Mouse (Mus musculus) thymus, postnatal 0 days (tissue): Measurements from ENCODE around the gene Kcnk7. TPM values are rescaled to one million over a fixed set of nuclear protein-coding genes. Genes with fewer than 3 reads are reported as not detected.

Experiments used
- DNase-seq: peaks from one replicate; pipeline ENCODE4 v3.0.0-alpha.2; 2015; ENCODE audit warnings: low spot score
- polyA plus RNA-seq: library from polyadenylated mRNA; unstranded; fragments of >200 nt; fragmentation: Nextera tagmentation; extraction: Ambion mirVana; gene quantifications from 2 replicates; pipeline ENCODE4 v1.2.1, GENCODE M21; 2015

Kcnk7 gene
- polyA plus RNA-seq, 1 experiment from 2014 or later, result 0.74 TPM

GRCm38 (mm10) chr19:5724549-5724941, 20.4 kb downstream of the Kcnk7 start:
- DNase-seq, result no peak

DNA sequence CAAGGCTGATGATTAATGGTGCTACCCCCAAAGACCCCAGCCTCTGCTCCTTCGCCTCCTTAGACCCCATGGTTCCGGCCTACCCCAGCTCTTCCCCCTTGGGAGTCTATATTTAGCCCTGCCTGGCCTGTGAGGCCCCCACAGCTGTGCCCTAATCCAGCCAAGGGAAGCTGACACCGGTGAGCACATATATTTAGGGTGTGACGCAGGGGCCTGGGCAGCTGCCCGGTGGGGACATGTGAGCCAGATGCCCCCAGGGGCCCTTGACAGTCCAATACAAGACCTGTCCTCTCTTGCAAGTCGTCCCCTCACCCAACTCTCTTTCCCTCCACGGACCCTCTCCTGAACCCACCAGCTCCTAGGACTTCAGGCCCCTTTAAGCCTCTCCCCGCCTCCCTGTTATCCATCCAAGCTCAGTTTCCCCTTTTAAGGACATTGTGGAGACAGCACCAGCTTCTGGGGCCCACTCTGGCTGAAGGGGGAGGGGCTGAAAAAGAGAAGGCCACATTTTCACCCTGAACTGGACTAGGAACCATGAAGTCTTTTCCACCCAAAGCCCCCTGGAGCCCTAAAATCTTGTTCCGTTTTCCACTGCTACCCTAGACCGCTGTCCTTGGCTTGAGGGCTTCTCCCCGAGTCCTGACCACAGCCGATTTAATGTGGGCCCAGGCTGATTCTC, 21.0 kb downstream of the Kcnk7 start:
- DNase-seq, result no peak

DNA sequence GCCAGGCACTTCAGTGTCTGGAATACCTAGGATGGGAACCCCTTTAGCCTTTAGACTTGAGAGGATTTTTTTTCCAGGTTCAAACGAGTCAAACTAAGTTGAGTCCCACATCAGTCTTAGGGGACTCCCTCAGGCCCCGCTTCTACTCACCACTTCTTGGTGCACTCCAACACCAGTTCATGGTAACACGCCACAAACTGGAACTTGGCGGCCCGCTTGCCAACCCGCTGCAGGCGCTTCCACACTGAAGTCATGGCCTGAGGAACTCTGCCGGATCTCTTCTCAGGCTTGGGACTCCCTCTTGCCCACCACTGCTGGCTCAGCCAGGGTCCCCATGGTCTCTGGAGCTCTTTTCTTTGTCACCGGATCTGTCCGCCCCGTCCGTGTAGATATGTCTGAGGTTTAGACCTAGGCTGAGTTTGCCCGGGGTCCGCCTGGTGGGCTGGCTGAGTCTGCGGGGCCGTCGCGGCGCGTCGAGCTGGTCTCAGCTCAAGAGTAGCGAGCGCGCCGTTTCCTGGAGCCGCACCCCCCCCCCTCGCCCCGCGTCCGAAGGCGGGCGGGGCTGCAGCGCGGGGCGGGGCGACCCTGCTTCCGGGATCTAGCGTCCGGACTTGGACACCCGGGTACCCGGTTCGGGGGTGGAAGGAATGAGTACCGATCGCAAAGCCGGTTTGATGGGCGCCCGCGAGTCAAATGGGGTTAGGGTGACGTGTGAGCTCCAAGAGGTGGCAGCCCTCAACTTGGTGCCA, 21.8 kb downstream of the Kcnk7 start, which contains the start of gene Ehbp1l1:
TSS of gene Ehbp1l1 (minus strand) at position 551 of the 749 bp plus-strand sequence.
- peak; percentile 76 for DNase-seq

DNA sequence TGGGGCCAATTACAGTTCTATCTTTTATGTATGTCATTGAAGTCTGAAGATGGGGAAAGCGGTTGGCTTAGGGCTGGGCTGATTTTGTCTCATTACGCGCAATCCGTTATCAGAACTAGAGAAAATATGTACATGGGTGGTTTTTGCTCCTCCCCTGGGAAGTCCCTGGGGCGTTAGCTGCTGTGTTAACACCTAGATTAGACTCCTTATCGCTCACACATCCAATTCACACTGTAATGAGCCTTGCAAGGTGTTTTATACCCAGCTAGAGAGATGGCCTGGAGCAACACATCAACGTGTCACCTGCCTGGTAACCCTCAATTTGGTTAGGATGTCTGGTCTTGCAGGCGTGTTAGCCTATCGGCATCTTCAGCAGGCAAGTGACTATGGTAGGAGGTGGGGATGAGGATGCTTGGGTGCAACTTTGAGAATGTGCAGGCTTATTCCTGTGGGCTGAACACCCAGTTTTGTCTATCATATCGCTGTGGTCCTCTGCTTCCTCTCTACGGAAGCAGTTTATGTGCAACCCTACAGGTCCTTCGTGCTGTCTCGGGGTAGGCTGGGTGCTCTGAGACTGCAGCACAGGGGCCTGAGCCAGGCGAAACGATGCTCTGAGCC, 22.9 kb downstream of the Kcnk7 start:
- DNase-seq, result no peak

DNA sequence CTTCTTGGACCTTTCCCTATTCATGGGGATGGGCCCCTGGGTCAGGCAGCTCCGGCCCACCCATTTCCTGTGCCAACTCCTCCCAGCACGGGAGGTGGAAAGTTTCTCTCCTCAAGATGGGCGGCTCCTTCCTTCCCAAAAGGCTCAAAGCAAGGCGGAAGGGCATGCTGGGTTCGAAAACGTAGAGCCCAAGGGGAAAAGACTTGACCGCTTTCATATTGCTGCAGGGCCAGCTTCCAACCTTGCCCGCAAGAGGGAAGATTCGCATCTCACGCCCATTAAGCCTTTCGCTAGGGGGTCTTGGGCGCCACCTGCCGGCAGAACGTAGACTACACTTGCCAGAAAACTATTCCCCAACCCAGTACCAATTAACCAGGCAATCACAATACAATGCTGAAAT, 23.5 kb downstream of the Kcnk7 start:
- DNase-seq, result peak; percentile 84

DNA sequence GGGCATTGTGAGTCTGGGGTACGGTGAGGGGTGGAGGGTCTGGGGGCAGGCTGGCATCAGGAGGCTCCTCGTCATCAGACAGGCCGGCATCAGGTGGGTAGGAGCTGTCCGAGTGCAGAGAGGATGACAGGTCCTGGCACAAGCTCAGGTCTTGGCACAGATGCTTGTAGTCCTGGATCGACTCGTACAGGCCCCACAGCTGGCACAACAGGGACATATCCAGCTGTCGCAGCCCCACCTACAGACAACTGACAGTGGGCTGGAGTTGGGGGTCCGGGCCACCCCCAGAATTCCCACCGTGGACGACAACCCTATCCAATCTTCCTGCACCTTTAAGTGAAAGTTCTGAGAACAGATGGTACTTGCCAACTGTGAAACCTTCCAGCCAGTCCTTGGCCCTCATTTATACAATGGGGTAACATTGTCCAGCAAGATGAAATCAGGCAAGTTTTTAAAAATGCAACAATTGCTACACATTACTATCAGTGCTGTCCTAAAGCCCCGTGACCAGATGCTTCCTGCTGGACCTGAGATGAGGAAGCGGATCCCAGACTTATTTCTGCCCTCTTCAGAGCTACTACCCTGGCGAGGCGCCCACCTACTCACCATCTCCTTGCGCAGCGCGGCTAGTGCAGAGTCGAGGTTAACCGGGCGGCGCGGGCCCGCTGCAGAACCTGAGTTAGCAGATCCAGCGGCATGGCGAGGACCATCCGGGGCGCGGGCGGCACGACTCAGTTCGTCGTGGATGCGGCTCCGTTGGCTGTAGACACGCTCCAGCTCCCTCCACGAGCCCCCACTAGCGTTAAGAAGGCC, 24.7 kb downstream of the Kcnk7 start:
- no peak for DNase-seq

GRCm38 (mm10) chr19:5729444-5729815, 25.3 kb downstream of the Kcnk7 start, which contains the start of gene Fam89b:
TSS of gene Fam89b (minus strand) at chr19:5729653.
- peak; percentile 79 for DNase-seq

DNA sequence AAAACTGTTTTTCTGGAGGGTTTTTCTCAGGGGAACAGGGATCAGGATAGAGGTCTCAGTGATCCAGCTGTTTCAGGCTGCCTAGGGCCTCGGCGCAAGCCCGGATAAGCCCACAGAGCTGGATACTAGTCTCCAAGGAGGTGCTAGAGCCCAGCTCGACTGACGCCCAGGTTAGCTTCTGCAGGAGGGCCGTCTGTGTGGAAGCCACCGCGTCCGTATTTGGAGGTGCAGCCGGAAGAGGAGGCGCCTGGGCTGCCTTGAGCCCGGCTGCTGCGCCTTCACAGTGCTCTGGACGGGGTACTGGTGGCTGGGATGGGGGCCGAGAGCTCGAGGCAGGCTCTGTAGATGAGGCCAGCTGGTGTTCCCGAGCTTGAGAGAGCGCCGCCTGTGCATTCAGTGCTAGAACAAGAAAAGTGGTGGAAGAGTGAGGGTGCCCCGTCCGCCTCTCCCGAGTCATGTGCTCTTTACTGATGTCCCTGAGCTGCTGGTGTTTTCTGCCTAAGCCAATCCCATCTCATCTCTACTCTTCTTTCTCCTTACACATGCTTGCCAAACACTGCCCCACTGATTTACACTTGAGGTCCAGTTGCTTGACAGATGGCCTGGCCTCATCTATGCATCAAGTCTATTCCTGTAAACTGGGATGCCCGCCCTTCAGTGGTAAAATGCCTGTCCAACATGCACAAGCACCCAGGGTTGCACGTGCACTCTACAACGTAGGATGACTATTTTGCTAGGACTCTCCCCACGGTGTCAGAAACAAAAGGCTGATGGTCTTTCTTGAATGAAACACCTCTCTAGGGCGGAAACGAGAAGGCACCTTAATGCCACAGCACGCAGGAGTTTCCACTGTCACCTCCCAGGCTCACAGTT, 26.4 kb downstream of the Kcnk7 start:
- no peak for DNase-seq

DNA sequence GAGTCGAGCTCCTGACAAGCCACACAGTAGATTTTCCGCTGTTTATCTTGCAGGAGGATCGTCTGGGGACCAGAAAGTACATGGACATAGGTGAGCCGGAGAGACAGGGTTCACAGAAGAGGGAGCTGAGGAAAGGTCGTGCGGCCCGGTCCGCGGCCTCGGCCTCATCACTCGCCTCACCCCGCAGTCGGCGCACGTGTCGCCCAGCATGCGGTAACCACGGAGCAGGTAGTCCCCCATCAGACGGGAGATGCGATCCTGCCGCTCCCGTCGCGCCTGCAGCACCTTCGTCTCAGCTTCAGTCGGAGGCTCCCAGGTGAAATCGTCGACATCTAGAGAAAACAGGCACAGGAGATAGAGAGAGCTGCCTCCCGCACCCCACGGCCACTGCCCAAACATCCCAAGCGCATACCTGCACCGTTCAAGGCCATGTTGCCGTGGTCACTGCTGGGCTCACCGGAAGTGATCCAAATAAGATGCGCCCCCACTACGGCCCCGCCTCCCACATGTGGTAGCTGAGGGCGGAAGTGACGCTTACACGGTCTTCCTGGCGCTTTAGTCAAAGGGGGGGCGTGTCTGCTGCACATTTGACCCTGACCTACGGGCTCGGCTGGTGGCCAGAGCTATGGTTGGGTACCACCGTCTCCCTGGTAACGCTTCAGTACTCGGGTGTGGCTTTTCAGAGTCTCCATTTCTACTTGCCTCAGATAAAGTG, 27.3 kb downstream of the Kcnk7 start:
- peak; percentile 89 for DNase-seq

DNA sequence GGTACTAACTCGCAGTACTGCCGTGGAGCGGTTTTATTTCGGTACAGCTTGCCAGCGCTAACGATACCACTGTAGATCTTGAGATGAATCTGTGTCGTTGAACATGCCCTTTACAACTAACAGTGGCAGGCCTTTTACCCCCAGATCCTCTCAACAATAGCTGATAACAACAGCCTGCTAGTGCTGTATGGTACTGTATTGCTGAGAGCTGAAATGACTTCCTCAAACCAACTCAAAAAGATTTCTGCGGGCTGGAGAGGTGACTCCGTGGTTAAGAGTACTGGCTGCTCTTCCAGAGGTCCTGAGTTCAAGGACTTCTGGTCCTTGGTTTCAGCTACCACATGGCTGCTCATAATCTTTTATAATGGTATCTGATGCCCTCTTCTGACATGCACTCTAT, 30.2 kb downstream of the Kcnk7 start:
- DNase-seq, result no peak

DNA sequence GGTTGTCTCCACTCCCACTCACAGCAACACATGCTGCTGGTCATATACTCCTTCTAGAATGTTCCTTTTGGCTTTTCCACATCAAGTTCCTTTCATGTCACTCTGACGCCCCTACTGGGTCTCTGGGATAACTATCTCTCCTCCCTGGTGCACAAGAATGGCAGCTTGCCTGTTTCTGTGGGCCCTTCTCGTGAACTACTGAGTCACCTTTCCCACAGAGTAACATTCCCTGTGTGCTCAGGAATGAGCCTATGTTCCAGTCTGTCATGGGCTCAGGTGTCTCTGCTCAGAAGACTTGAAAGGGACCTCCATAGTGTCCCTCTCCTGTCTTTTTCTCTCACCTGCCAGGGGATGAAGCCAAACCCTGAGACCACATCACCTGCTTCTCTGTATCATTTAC, 35.3 kb downstream of the Kcnk7 start:
- no peak for DNase-seq

DNA sequence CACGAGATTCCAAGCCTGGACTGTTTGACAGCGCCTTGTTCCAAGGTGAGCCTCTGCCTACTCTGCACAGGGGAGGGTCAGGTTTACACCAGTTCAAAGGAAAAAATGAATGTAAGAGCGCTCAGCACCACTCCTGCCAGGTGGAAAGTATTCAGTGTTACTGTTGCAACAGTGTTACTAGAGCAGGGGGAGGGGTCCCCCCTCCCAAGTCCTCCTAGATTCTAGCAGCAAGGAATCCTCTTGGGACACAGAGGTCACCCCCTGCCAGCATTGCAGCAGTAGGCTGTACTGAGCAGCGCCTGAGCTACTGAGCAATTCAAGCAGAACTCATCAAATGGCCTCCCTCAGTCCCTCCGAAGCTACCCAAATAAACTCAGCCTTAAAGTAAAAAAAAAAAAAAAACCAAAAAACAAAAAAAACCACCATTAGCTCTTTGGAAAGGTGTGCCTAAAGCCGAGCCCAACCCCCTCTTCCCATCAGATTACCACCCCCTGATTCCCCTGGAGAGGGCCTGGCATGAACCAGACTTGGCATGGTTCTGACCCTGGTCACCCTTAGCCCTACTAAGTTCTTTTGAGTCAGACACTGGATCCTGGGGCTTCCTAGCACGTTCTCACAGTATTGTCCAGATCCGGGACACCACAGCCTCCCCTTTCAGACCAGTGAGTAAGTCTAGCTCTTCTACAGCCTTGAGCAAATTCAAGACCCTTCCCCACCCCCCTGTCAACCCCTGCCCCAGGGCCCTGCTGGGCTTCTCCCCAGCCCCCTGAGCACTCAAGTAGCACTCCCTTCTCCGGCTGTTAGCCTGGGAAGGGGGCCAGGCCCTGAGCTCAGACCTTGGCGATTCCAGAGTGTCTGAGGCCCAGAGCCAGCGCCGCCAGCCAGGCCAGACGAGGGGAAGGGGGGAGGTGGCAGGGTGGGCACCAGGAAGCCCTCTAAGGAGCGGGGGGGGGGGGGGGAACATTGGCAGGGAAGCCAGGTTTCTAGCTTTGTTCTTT, 36.5 kb downstream of the Kcnk7 start, which contains the start of gene Ltbp3:
TSS of gene Ltbp3 (plus strand) at position 585 of the 998 bp plus-strand sequence.
- DNase-seq, result no peak

DNA sequence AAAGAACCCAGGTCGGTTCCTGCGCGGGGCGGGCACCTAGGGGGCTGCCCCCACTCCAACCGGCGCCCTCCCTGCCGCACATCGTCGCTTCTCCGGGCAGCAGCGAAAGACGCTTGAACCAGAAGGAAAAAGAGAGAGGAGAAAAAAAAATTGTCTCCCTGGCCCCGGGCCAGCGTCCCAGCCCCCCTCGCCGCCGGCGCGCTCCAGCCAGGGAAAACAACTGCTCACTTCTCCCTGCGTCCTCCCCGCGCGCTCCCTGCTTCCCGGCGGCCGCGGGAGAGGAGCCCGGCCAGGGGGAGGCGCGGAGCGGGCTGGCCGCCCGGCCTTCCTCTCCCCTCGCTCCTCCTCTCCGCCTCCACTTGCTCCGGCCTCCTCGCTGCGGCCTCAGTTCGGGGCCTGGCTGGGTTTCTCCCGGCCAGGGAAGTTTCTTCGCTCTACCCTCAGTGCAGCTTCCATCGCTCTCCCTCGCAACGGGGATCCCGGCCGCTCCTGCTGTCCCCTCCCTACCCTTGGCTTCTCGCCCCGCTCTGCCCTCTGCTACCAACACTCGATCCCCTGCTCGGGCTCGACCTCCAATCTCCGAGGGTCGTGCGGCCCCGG, 37.6 kb downstream of the Kcnk7 start:
- DNase-seq, result no peak

GRCm38 (mm10) chr19:5742241-5742641, 38.1 kb downstream of the Kcnk7 start:
- DNase-seq, result no peak

DNA sequence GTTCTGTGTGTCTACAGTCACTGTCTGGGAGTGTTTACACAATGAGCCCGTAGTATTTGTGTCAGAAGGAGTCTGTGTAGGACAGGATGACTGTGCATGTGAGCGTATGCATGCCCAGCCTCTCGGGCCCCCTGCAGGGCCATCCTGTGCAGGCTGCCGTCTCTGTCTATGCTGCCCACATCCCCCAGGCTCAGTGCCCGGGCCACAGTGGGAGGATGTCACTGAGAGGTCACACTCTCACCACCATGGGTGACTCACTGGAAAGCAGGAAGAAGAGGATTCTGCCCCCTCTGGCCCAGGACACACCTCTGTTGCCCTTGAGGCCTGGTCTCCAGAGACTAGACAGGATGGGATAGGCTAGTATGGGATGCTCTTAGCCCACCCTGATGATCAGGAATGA, 39.4 kb downstream of the Kcnk7 start:
- no peak for DNase-seq

DNA sequence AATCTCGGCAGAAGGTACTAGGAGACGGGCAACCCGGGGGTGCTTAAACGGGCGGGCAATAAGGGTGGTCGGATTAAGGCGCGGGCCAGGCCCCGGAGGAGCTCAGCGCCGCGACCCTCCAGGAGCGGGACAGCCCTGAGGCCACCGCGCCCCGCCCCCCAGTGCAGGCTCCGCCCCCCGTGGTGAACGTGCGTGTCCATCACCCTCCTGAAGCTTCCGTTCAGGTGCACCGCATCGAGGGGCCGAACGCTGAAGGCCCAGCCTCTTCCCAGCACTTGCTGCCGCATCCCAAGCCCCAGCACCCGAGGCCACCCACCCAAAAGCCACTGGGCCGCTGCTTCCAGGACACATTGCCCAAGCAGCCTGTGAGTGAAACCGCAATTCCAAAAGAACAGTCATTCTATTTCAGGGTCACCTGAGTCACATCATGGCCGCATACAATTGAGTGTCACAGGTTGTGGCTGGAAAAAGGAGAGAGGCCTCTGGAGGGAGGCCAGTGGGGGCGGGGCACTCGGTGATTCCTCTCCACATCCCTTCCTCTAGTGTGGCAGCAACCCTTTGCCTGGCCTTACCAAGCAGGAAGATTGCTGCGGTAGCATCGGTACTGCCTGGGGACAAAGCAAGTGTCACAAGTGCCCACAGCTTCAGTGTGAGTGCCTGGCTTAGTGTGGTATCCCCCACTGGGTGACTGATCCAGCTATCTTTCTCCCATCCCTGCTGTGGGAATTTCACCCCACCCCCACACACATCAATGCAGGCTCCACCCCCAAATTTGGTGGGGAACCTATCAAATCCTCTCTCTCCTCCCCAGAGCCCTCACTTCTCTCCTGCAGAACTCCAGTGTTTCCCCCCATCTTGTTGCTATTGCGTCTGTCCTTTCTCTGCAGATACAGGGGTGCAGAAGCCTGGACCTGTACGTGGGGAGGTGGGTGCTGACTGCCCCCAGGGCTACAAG, 41.9 kb downstream of the Kcnk7 start:
- no peak for DNase-seq

GRCm38 (mm10) chr19:5746907-5747363, 42.8 kb downstream of the Kcnk7 start:
- DNase-seq, result no peak
